Mouse (Mus musculus) inflammation-experienced regulatory T-cells, adult 6 months (primary cell): Measurements from ENCODE around the gene Gm11027. TPM values are rescaled to one million over a fixed set of nuclear protein-coding genes. Genes with fewer than 3 reads are reported as not detected.

Experiments used
- ATAC-seq: one replicate; pipeline ENCODE4 v1.8.0; 2017
- polyA plus RNA-seq, 3 experiments: library from polyadenylated mRNA; unstranded; fragments of 100-300 nt; shearing (Covaris generic); gene quantifications; one replicate each; pipeline ENCODE4 v1.2.1; 2017

Gm11027 gene
- polyA plus RNA-seq, 3 experiments from 2014 or later: 2.2 TPM; not detected in 2

GRCm38 (mm10) chr12:116280149-116280652 is 5.0 kb downstream of the Gm11027 start:
- ATAC-seq: no peak

GRCm38 (mm10) chr12:116280653-116281364 is 5.6 kb downstream of the Gm11027 start, which contains the start of gene Esyt2:
TSS of gene Esyt2 (plus strand) at chr12:116281196.
- peak; percentile 86 for ATAC-seq

GRCm38 (mm10) chr12:116281427-116282281 is 6.5 kb downstream of the Gm11027 start:
- peak; percentile 26 for ATAC-seq

- peak; percentile 39 for ATAC-seq
These were observed 7.7 kb downstream of the Gm11027 start for GRCm38 (mm10) chr12:116282856-116283255.

GRCm38 (mm10) chr12:116283511-116283910 is 8.3 kb downstream of the Gm11027 start:
- no peak for ATAC-seq

GRCm38 (mm10) chr12:116293185-116293584 is 18.0 kb downstream of the Gm11027 start:
- peak; percentile 61 for ATAC-seq

GRCm38 (mm10) chr12:116293599-116294292 is 18.6 kb downstream of the Gm11027 start:
- peak; percentile 43 for ATAC-seq

GRCm38 (mm10) chr12:116299906-116300305 is 24.7 kb downstream of the Gm11027 start:
- ATAC-seq: no peak

GRCm38 (mm10) chr12:116302181-116302580 is 27.0 kb downstream of the Gm11027 start:
- no peak for ATAC-seq

- no peak for ATAC-seq
These were observed 30.9 kb downstream of the Gm11027 start for GRCm38 (mm10) chr12:116306042-116306441.

- ATAC-seq: no peak
These were observed 32.7 kb downstream of the Gm11027 start for GRCm38 (mm10) chr12:116307870-116308269.

GRCm38 (mm10) chr12:116308612-116309011 is 33.4 kb downstream of the Gm11027 start:
- ATAC-seq: no peak

- peak; percentile 69 for ATAC-seq
These were observed 38.6 kb downstream of the Gm11027 start for GRCm38 (mm10) chr12:116313816-116314215.

GRCm38 (mm10) chr12:116315498-116315897 is 40.3 kb downstream of the Gm11027 start:
- peak; percentile 70 for ATAC-seq

GRCm38 (mm10) chr12:116317818-116318217 is 42.6 kb downstream of the Gm11027 start:
- no peak for ATAC-seq

Other genes starting within 250 kb of the Gm11027 start
- 10 to 100 TPM; 45.2 to 60.0 (median 50.7) TPM for gene Zfp386, start 227.7 kb upstream of the Gm11027 start, polyA plus RNA-seq
- gene Vipr2, start 197.7 kb upstream of the Gm11027 start, polyA plus RNA-seq: 1 to 10 TPM in 2 of 3 experiments, under 1 TPM in 1; 0.41 to 3.5 (median 2.1) TPM
- 1 to 10 TPM in 2 of 3 experiments, not detected in 1; 1.2 to 1.9 TPM for gene Wdr60, start 12.4 kb upstream of the Gm11027 start, polyA plus RNA-seq
- gene Esyt2, start 5.8 kb downstream of the Gm11027 start, polyA plus RNA-seq: 10 to 100 TPM; 42.0 to 63.3 (median 61.0) TPM
- 10 to 100 TPM in 1 of 3 experiments, 1 to 10 TPM in 2; 4.6 to 54.0 (median 5.7) TPM for gene Ncapg2, start 130.0 kb downstream of the Gm11027 start, polyA plus RNA-seq
- under 1 TPM in 1 of 3 experiments, not detected in 2; 0.14 TPM for gene Ptprn2, start 210.3 kb downstream of the Gm11027 start, polyA plus RNA-seq